Mouse (Mus musculus): ENCODE results near the gene Gucy2e. TPM values are rescaled to one million over a fixed set of nuclear protein-coding genes. Genes with fewer than 3 reads are reported as not detected.

Gucy2e gene
- polyA plus RNA-seq, 1 experiment from 2014 or later, result not detected

DNA sequence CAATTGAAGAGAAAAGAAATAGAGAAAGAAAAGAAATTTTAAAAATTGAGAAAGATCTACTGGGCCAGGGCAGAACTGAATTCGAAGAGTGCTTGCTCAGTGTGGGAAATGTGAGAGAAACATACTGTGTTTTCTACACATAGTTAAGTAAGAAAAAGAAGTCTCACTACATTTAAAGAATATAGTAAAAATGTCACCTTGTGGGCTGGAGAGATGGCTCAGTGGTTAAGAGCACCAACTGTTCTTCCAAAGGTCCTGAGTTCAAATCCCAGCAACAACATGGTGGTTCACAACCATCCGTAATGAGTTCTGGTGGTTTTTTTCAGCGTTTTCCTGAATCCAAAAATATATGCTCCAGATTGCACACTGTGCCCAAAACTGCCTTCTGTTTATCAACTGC lies 58.3 kb downstream of the Gucy2e start:
- Histone ChIP-seq H3K9me3 (no peaks in the 10 kb centered on the region), H3K4me3 (replicated peaks) (no peak overlapping the region), H3K27me3 (peaks cover 3% of the 10 kb centered on the region; the same call in 1 of the 2 replicates), H3K4me2 (no peak overlapping the region), H3K27ac (no peak overlapping the region), H3K9ac (replicated peaks) (no peak overlapping the region), H3K36me3 (no peaks in the 10 kb centered on the region), H3K4me1 (replicated peaks) (0 out of 2 replicates have a peak, but pooled peaks cover 5% of the 10 kb centered on the region)
- no peak for ATAC-seq (ENCODE audit: insufficient number of reproducible peaks, insufficient read depth, low FRiP score, low TSS enrichment, low read depth)
- WGBS, result 81% methylated on average over 3 of the region's 3 CpGs

DNA sequence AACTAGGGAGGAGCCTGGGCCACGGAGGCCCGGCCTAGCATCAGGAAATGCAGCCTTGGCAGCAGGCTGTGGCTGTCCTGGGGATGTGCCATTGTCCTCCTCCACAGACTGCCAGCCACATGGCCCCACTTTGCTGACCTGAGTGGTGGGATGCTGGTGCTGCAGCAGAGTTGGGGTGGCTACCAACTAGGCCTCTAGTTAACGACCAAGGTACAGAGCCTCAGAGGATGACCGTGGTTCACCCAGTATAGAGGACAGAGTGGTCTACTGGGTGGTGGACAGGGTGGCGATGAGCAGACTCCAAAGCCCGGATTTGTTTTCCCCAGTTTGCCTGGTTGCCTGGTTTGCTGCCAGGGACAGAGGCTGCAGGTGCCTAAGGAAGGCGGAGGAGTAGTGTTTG lies 62.1 kb downstream of the Gucy2e start:
- no peak for ATAC-seq (ENCODE audit: insufficient number of reproducible peaks, insufficient read depth, low FRiP score, low TSS enrichment, low read depth)
- Histone ChIP-seq H3K27ac (0 out of 2 replicates have a peak overlapping the region, but pooled peaks have one; percentile 12), H3K27me3 (peaks cover 3% of the 10 kb centered on the region; the same call in 1 of the 2 replicates), H3K9ac (replicated peaks) (no peak overlapping the region), H3K4me1 (replicated peaks) (no peaks in the 10 kb centered on the region), H3K4me2 (no peak overlapping the region), H3K9me3 (no peaks in the 10 kb centered on the region), H3K4me3 (replicated peaks) (no peak overlapping the region), H3K36me3 (no peaks in the 10 kb centered on the region)
- 82% methylated on average over 7 of the region's 7 CpGs for WGBS

DNA sequence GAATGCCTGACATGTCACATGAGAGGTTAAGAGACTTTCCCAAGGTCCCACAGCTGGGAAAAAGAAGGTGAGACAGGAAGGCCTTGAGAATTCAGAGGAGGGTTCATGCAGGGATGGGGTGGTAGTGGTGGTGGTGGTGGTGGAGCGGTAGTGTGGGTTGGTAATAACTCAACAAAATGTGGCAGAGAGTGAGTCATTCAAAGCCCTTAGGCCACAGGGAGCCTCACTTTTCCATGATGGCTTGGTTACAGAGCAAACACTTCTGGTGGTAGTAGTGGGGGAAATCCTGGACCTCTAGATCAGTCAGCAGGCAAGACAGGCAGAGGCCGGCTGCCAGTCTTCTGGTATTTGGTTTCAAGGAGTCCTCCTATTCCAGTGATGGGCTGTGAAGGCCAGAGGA lies 64.2 kb downstream of the Gucy2e start:
- Histone ChIP-seq H3K27ac (no peak overlapping the region), H3K4me1 (replicated peaks) (no peaks in the 10 kb centered on the region), H3K27me3 (0 out of 2 replicates have a peak, but pooled peaks cover 4% of the 10 kb centered on the region), H3K36me3 (no peaks in the 10 kb centered on the region), H3K4me2 (no peak overlapping the region), H3K9me3 (no peaks in the 10 kb centered on the region), H3K4me3 (replicated peaks) (no peak overlapping the region), H3K9ac (replicated peaks) (no peak overlapping the region)
- WGBS, result 91% methylated on average over 2 of the region's 2 CpGs
- no peak for ATAC-seq (ENCODE audit: insufficient number of reproducible peaks, insufficient read depth, low FRiP score, low TSS enrichment, low read depth)

- Histone ChIP-seq H3K27ac (no peak overlapping the region), H3K4me2 (no peak overlapping the region), H3K36me3 (no peaks in the 10 kb centered on the region), H3K4me1 (replicated peaks) (no peaks in the 10 kb centered on the region), H3K9me3 (no peaks in the 10 kb centered on the region), H3K4me3 (replicated peaks) (no peak overlapping the region), H3K27me3 (0 out of 2 replicates have a peak, but pooled peaks cover 4% of the 10 kb centered on the region), H3K9ac (replicated peaks) (no peak overlapping the region)
- 34% methylated on average over 7 of the region's 7 CpGs for WGBS
- ATAC-seq (ENCODE audit: insufficient number of reproducible peaks, insufficient read depth, low FRiP score, low TSS enrichment, low read depth), result no peak
These were observed 65.2 kb downstream of the Gucy2e start for GRCm38 (mm10) chr11:69171626-69172025.

DNA sequence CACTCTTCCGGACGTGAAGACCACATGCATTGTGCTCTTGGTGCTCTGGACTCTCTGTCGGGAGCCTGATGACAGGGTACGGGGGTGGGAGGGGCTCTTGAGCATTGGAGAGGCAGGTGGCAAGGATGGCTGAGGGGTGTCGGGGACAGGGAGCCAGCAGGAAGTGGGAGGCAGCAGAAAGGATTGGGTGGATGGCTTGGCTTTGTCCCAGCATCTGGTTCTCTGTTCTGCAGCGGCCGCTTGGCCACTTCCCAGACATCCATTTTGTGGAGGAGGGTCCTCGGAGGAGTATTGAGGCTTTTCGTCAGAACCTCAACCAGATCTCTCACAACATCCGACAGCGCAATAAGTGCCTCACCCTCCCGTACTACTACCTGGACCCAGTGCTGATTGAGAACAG lies 67.5 kb downstream of the Gucy2e start:
- Histone ChIP-seq H3K4me1 (replicated peaks) (no peaks in the 10 kb centered on the region), H3K9me3 (no peaks in the 10 kb centered on the region), H3K27ac (no peak overlapping the region), H3K36me3 (no peaks in the 10 kb centered on the region), H3K4me3 (replicated peaks) (no peak overlapping the region), H3K27me3 (peaks cover 12% of the 10 kb centered on the region), H3K4me2 (no peak overlapping the region), H3K9ac (replicated peaks) (no peak overlapping the region)
- WGBS, result 88% methylated on average over 12 of the region's 12 CpGs
- no peak for ATAC-seq (ENCODE audit: insufficient number of reproducible peaks, insufficient read depth, low FRiP score, low TSS enrichment, low read depth)

Other genes starting within 250 kb of the Gucy2e start
- 45.7 and 48.5 TPM in 2 replicates for gene Pfas, start 228.6 kb downstream of the Gucy2e start, polyA plus RNA-seq (2016; fragmentation: Nextera tagmentation; extraction: Ambion mirVana)
- gene Ctc1, start 221.1 kb downstream of the Gucy2e start, polyA plus RNA-seq (2016; fragmentation: Nextera tagmentation; extraction: Ambion mirVana), result 70.5 and 73.8 TPM in 2 replicates
- gene Aurkb, start 191.4 kb downstream of the Gucy2e start, polyA plus RNA-seq (2016; fragmentation: Nextera tagmentation; extraction: Ambion mirVana), result 169 and 171 TPM in 2 replicates
- 9.2 and 10.0 TPM in 2 replicates for gene Borcs6, start 177.3 kb downstream of the Gucy2e start, polyA plus RNA-seq (2016; fragmentation: Nextera tagmentation; extraction: Ambion mirVana)
- 39.5 and 41.0 TPM in 2 replicates for gene Tmem107, start 166.2 kb downstream of the Gucy2e start, polyA plus RNA-seq (2016; fragmentation: Nextera tagmentation; extraction: Ambion mirVana)
- 68.0 and 79.5 TPM in 2 replicates for gene Vamp2, start 148.5 kb downstream of the Gucy2e start, polyA plus RNA-seq (2016; fragmentation: Nextera tagmentation; extraction: Ambion mirVana)
- gene Per1, start 141.8 kb downstream of the Gucy2e start, polyA plus RNA-seq (2016; fragmentation: Nextera tagmentation; extraction: Ambion mirVana), result 7.2 and 10.4 TPM in 2 replicates
- gene Hes7, start 116.6 kb downstream of the Gucy2e start, polyA plus RNA-seq (2016; fragmentation: Nextera tagmentation; extraction: Ambion mirVana), result 0.56 and 0.74 TPM in 2 replicates
- 0.22 and 0.76 TPM in 2 replicates for gene 9130213A22Rik, start 114.4 kb downstream of the Gucy2e start, polyA plus RNA-seq (2016; fragmentation: Nextera tagmentation; extraction: Ambion mirVana)
- gene Aloxe3, start 111.1 kb downstream of the Gucy2e start, polyA plus RNA-seq (2016; fragmentation: Nextera tagmentation; extraction: Ambion mirVana), result 0.58 and 0.77 TPM in 2 replicates
- 0.08 TPM in 1 of 2 replicates, not detected in the other for gene Alox12b, start 80.0 kb downstream of the Gucy2e start, polyA plus RNA-seq (2016; fragmentation: Nextera tagmentation; extraction: Ambion mirVana)
- 0.08 TPM in 1 of 2 replicates, not detected in the other for gene Alox8, start 39.2 kb downstream of the Gucy2e start, polyA plus RNA-seq (2016; fragmentation: Nextera tagmentation; extraction: Ambion mirVana)
- gene Cntrob, start 86.7 kb upstream of the Gucy2e start, polyA plus RNA-seq (2016; fragmentation: Nextera tagmentation; extraction: Ambion mirVana), result 36.0 and 37.2 TPM in 2 replicates
- gene Trappc1, start 86.9 kb upstream of the Gucy2e start, polyA plus RNA-seq (2016; fragmentation: Nextera tagmentation; extraction: Ambion mirVana), result 136 and 151 TPM in 2 replicates
- 1.9 and 2.5 TPM in 2 replicates for gene Kcnab3, start 89.2 kb upstream of the Gucy2e start, polyA plus RNA-seq (2016; fragmentation: Nextera tagmentation; extraction: Ambion mirVana)
- gene Rnf227, start 103.4 kb upstream of the Gucy2e start, polyA plus RNA-seq (2016; fragmentation: Nextera tagmentation; extraction: Ambion mirVana), result 23.7 and 28.2 TPM in 2 replicates
- gene Chd3, start 132.4 kb upstream of the Gucy2e start, polyA plus RNA-seq (2016; fragmentation: Nextera tagmentation; extraction: Ambion mirVana), result 121 and 124 TPM in 2 replicates
- gene Naa38, start 158.5 kb upstream of the Gucy2e start, polyA plus RNA-seq (2016; fragmentation: Nextera tagmentation; extraction: Ambion mirVana), result 126 and 136 TPM in 2 replicates
- 42.5 and 42.6 TPM in 2 replicates for gene Cyb5d1, start 158.6 kb upstream of the Gucy2e start, polyA plus RNA-seq (2016; fragmentation: Nextera tagmentation; extraction: Ambion mirVana)
- gene Tmem88, start 161.2 kb upstream of the Gucy2e start, polyA plus RNA-seq (2016; fragmentation: Nextera tagmentation; extraction: Ambion mirVana), result 24.2 and 25.4 TPM in 2 replicates
- 45.4 and 49.1 TPM in 2 replicates for gene Kdm6b, start 176.6 kb upstream of the Gucy2e start, polyA plus RNA-seq (2016; fragmentation: Nextera tagmentation; extraction: Ambion mirVana)